Mouse (Mus musculus) small intestine, adult 2 months (tissue): ENCODE results near the gene Psmd1.

Experiments
- CTCF ChIP-seq: fragments of 200-500 bp; IDR thresholded peaks from 2 replicates; pipeline ENCODE4 v1.5.1; 2012; ENCODE audit warnings: low read depth, mild to moderate bottlenecking, control low read depth, inconsistent platforms, low read length, moderate library complexity, mixed read lengths; ENCODE audit not compliant: insufficient replicate concordance, insufficient read length; ENCODE audit errors: extremely low read depth
- POLR2A ChIP-seq: fragments of 200-500 bp; IDR thresholded peaks from 2 replicates; pipeline ENCODE4 v1.6.1; 2012; ENCODE audit warnings: low read depth, mild to moderate bottlenecking, control low read depth, inconsistent platforms, low read length, moderate library complexity

DNA sequence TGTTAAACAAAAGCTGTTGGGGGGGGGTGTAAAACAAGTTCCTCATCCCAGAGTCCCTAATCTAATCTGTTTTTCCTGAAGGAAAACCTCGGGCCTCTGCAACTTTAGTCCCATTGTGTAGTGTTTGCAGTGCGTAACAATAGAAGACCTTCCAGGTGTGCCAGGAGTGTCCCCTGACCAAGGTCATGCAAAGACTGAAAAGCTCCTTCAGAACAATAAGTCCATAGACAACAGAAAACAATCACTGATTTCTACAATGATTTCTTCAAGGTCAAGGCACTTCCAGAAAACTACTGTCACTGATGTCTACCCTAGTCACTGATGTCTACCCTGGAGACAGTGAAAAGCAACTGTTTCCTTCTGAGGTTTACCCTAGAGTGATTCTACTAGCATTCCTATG lies 123.7 kb downstream of the Psmd1 start:
- TF ChIP-seq POLR2A: no peak
- no peak for TF ChIP-seq CTCF
